Mouse (Mus musculus) midbrain, embryonic 11.5 days (tissue): ENCODE results near the gene Rnf227. TPM values are rescaled to one million over a fixed set of nuclear protein-coding genes. Genes with fewer than 3 reads are reported as not detected.
A peak's percentile ranks its signal among the peaks of the same experiment; 100 is the strongest.

Experiments used
- ATAC-seq: fragments of 200-750 bp; cut with Nextera tagmentation; 2 replicates; pipeline ENCODE4 v1.8.0; 2017; ENCODE audit warnings: moderate TSS enrichment, moderate library complexity; ENCODE audit not compliant: low FRiP score
- DNase-seq: peaks from one replicate; pipeline ENCODE4 v3.0.0; 2015; ENCODE audit warnings: low spot score; ENCODE audit errors: missing footprints
- H3K27ac ChIP-seq: fragments of 300-500 bp; sonication (generic); 2 replicates; pipeline ENCODE4 v1.5.1; 2014; ENCODE audit warnings: low read depth, low read length
- H3K27me3 ChIP-seq: fragments of 300-500 bp; sonication (generic); 2 replicates; pipeline ENCODE4 v1.6.1; 2014; ENCODE audit warnings: mild to moderate bottlenecking, low read length, moderate library complexity, mixed read lengths; ENCODE audit not compliant: control insufficient read depth, insufficient read depth
- H3K36me3 ChIP-seq: fragments of 300-500 bp; sonication (generic); 2 replicates; pipeline ENCODE4 v1.6.1; 2014; ENCODE audit warnings: mild to moderate bottlenecking, low read length, moderate library complexity, mixed read lengths; ENCODE audit not compliant: control insufficient read depth, insufficient read depth
- H3K4me1 ChIP-seq: fragments of 300-500 bp; sonication (generic); 2 replicates; pipeline ENCODE4 v1.6.1; 2014; ENCODE audit warnings: low read length; ENCODE audit not compliant: control insufficient read depth, insufficient read depth
- H3K4me2 ChIP-seq: fragments of 300-500 bp; sonication (generic); 2 replicates; pipeline ENCODE4 v1.6.1; 2014; ENCODE audit warnings: mild to moderate bottlenecking, moderate library complexity
- H3K4me3 ChIP-seq: fragments of 300-500 bp; sonication (generic); 2 replicates; pipeline ENCODE4 v1.5.1; 2014; ENCODE audit warnings: low read depth, low read length
- H3K9ac ChIP-seq: fragments of 300-500 bp; sonication (generic); 2 replicates; pipeline ENCODE4 v1.6.1; 2014; ENCODE audit warnings: low read length
- H3K9me3 ChIP-seq: fragments of 300-500 bp; sonication (generic); 2 replicates; pipeline ENCODE4 v1.6.1; 2016; ENCODE audit warnings: low read length; ENCODE audit not compliant: control insufficient read depth
- WGBS: fragments of 180-500 bp; shearing (Covaris S2); extraction: QIAGEN DNeasy Blood & Tissue Kit; methylation state at CpG from one replicate; pipeline ENCODE4 v1.1.7; 2014; 5-methylcytosine and 5-hydroxymethylcytosine counted together
- polyA plus RNA-seq: library from polyadenylated mRNA; unstranded; fragments of >200 nt; fragmentation: Nextera tagmentation; extraction: Ambion mirVana; gene quantifications from 2 replicates; pipeline ENCODE4 v1.2.1, GENCODE M21; 2014

Gene Rnf227
- polyA plus RNA-seq, 1 experiment from 2014 or later: 29.6 TPM

DNA sequence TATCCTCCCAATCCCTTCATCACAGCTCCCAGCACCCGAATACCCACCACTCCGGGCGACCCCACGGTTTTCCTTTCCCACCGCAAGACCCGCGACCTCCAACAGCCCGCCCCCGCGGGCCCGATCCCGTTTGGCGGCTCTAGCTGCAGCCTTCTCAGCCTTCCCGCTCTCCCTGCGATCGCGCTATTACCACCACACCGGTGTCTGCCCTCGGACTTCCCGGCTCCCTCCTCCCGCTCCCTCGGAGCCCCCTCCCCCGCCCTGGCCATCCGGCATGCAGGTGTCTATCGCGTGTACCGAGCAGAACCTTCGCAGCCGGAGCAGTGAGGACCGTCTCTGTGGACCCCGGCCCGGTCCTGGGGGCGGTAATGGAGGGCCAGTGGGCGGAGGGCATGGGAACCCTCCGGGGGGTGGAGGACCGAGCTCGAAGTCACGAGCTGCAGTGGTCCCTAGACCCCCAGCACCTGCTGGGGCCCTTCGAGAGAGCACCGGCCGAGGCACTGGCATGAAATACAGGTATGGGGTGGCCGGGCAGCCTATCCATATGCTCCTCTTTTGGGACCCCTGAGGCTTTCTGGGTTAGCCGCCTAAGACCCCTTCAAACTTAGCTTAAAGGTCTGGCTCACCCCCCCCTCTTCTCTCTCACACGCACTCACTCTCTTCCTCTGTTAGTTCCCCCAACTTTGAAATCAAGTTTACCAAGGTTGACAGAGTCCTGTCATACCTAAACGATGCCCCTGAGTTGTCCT lies 13.7 kb upstream of the Rnf227 start:
- Histone ChIP-seq H3K4me1 (peaks cover 30% of the 10 kb centered on the region), H3K4me2 (peak overlapping the region; percentile 91), H3K9ac (peak overlapping the region; percentile 66), H3K36me3 (no peaks in the 10 kb centered on the region), H3K9me3 (no peaks in the 10 kb centered on the region), H3K27ac (no peak overlapping the region), H3K4me3 (peak overlapping the region; percentile 50), H3K27me3 (peaks cover 16% of the 10 kb centered on the region)
- DNase-seq (peak; percentile 87), ATAC-seq (peak; percentile 33)
- WGBS: 2% methylated on average over 45 of the region's 45 CpGs

DNA sequence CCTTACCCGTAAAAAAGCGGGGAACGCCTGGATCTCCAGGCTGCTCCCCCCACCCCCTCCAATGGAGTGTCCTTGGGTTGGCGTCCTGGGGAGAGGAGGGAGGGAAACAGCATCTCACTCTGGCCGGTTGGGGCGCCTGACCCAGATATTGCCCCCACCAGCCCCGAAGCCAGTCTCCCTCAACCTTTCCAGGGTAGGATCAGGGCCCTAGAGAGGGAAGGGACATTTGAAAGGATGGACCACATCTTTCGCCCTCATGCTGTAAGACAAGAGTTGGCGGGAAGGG lies 13.2 kb upstream of the Rnf227 start:
- Histone ChIP-seq H3K4me1 (peaks cover 28% of the 10 kb centered on the region), H3K4me3 (peak overlapping the region; percentile 50; the same call in 1 of the 2 replicates), H3K27me3 (peaks cover 16% of the 10 kb centered on the region), H3K9ac (no peak overlapping the region; the same call in 1 of the 2 replicates), H3K4me2 (no peak overlapping the region; the same call in 1 of the 2 replicates), H3K9me3 (no peaks in the 10 kb centered on the region), H3K27ac (no peak overlapping the region), H3K36me3 (no peaks in the 10 kb centered on the region)
- ATAC-seq (no peak), DNase-seq (no peak)
- WGBS: 7% methylated on average over 9 of the region's 9 CpGs

DNA sequence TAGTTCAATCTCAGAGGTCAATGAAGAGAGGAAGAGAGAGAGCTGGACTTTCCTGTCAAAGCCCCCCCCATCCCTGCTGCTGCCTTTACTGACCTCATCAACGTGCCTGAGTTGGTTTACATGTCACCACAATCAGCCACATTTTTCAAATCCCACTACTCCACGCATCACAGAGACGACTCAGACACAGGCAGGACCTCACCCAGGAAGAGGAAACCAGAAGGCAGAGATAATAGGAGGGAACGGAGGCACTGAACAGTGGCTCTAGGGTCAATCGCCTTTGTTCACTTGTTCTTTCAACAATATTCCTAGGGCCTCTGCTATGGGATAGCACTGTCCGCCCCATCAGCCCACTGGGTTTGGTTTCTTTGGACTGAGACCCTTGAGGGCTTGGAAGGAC lies 12.6 kb upstream of the Rnf227 start:
- H3K4me2 ChIP-seq: no peak overlapping the region
- no peak overlapping the region for H3K9ac ChIP-seq
- DNase-seq (peak; percentile 79), ATAC-seq (no peak)
- no peak overlapping the region for H3K27ac ChIP-seq
- no peak overlapping the region for H3K4me3 ChIP-seq
- H3K27me3 ChIP-seq: peaks cover 16% of the 10 kb centered on the region
- WGBS: 63% methylated on average over 6 of the region's 6 CpGs
- peaks cover 26% of the 10 kb centered on the region for H3K4me1 ChIP-seq
- H3K9me3 ChIP-seq: no peaks in the 10 kb centered on the region
- H3K36me3 ChIP-seq: no peaks in the 10 kb centered on the region

DNA sequence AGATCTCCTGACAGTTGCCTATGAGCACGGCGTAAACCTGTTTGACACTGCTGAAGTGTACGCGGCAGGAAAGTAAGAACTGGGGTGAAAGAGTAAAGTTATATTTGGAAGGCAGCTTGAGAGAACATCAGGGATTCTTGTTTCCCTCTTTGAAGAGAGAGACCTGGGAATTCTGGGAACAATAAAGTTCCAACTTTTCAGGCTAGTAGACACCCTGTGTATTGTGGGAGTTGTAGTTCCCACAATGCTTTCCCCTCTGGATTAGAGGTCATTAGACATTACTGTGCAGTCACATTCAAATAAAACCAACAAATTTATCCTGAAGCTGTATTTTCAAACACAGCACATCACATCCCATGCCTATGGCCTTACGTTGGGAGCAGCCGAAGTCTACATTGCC lies 11.7 kb upstream of the Rnf227 start:
- Histone ChIP-seq H3K27me3 (peaks cover 16% of the 10 kb centered on the region), H3K4me1 (peaks cover 21% of the 10 kb centered on the region), H3K9me3 (no peaks in the 10 kb centered on the region), H3K9ac (no peak overlapping the region), H3K27ac (no peak overlapping the region), H3K4me3 (no peak overlapping the region), H3K36me3 (no peaks in the 10 kb centered on the region), H3K4me2 (no peak overlapping the region)
- DNase-seq: no peak
- WGBS: 93% methylated on average over 6 of the region's 6 CpGs
- no peak for ATAC-seq

DNA sequence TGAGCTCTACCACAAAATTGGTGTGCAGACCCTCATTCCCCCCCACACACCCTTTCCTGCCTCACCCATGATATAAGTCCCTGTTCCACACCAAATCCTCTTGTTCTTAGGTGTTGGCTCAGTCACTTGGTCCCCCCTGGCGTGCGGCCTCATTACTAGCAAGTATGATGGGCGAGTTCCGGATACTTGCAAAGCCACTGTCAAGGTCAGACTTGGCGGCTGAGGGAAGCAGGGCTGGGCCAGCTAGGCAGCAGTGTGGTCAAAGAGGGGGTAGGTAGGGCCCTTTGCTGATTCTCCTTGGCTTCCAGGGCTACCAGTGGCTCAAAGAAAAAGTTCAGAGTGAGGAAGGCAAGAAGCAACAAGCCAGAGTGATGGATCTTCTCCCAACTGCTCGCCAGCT lies 9.1 kb upstream of the Rnf227 start:
- H3K27ac ChIP-seq: no peak overlapping the region
- H3K4me3 ChIP-seq: no peak overlapping the region
- H3K9ac ChIP-seq: no peak overlapping the region
- ATAC-seq (no peak), DNase-seq (no peak)
- 91% methylated on average over 6 of the region's 6 CpGs for WGBS
- H3K36me3 ChIP-seq: no peaks in the 10 kb centered on the region
- no peaks in the 10 kb centered on the region for H3K9me3 ChIP-seq
- peaks cover 16% of the 10 kb centered on the region for H3K27me3 ChIP-seq
- H3K4me2 ChIP-seq: no peak overlapping the region
- H3K4me1 ChIP-seq: peaks cover 14% of the 10 kb centered on the region

DNA sequence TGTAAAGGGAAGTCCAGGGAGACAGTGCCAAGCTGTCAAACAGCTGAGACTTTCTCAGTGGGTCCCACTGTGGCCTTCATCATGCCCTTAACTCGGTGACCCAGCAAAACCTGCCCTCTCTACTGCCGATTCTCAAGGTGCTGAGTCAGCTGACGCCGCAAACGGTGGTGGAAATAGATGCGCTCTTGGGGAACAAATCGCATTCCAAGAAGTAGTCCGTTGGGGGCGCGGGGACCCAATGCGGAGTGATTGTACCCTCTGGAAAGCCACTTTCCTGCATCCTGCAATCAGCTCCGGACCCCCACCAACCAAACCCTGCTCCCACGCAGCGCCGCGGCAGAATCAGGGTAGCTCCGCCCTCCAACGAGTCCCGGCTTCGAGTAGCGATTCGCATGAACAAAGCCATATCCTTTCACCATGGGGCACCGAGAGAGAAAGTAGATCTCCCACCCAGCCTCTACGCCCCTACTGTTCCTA lies 8.3 kb upstream of the Rnf227 start:
- 3% methylated on average over 24 of the region's 24 CpGs for WGBS
- H3K36me3 ChIP-seq: no peaks in the 10 kb centered on the region
- DNase-seq: peak; percentile 97
- peak overlapping the region; percentile 68 for H3K4me2 ChIP-seq
- peak overlapping the region; percentile 75 for H3K9ac ChIP-seq
- ATAC-seq: peak; percentile 61
- peaks cover 10% of the 10 kb centered on the region for H3K27me3 ChIP-seq
- H3K27ac ChIP-seq: peak overlapping the region; percentile 20; the same call in 1 of the 2 replicates
- no peaks in the 10 kb centered on the region for H3K9me3 ChIP-seq
- H3K4me1 ChIP-seq: peaks cover 7% of the 10 kb centered on the region
- H3K4me3 ChIP-seq: peak overlapping the region; percentile 42

DNA sequence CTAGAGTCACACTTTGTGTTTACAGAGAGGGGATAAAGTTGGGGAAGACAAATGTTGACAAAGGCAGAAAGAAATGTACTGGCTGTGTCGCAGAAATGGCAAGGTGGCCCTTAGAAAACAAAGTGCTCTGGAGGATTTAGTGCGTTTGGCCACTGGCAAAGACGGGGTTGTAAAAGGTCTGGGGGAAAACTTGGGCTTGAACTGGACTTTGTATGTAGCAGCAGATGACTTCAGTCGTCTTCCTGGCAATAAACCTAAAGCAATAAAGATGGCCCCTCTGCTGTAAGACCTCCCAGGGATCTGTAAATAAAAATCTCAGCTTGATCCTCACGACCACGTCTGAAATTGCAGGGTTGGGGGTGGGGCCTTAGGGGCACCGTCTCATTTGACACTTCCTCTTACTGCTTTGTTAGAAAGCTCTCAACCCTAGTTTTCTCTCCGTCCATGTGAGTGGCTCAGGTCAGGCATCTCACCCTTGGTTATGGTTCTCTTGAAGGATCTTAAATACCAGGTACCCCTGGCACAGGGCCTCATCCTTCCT lies 7.5 kb upstream of the Rnf227 start:
- peak overlapping the region; percentile 68 for H3K4me2 ChIP-seq
- 33% methylated on average over 8 of the region's 8 CpGs for WGBS
- no peak overlapping the region for H3K27ac ChIP-seq
- H3K4me1 ChIP-seq: peaks cover 5% of the 10 kb centered on the region
- peak overlapping the region; percentile 75 for H3K9ac ChIP-seq
- no peak for DNase-seq
- ATAC-seq: no peak
- H3K4me3 ChIP-seq: no peak overlapping the region
- H3K27me3 ChIP-seq: peaks cover 2% of the 10 kb centered on the region
- H3K9me3 ChIP-seq: no peaks in the 10 kb centered on the region; the same call in 1 of the 2 replicates
- H3K36me3 ChIP-seq: no peaks in the 10 kb centered on the region

DNA sequence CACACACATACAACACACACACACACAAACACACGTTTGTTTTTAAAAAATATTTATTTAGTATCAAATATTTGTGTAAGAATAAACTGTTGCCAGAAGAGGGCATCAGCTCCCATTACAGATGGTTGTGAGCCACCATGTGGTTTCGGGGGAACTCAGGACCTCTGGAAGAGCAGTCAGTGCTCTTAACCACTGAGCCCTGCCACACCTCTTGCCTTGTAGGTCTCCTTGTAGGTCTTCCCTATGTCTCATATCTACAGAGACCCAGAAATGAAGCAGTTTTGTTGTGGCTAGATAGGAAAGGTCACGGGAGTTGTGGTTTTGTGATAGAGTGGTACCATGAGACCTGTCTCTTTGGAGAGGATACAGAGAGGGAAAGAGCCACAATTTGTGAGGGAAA lies 6.3 kb upstream of the Rnf227 start:
- no peak for DNase-seq
- no peaks in the 10 kb centered on the region; the same call in 1 of the 2 replicates for H3K27me3 ChIP-seq
- H3K4me1 ChIP-seq: peaks cover 5% of the 10 kb centered on the region
- H3K9me3 ChIP-seq: no peaks in the 10 kb centered on the region; the same call in 1 of the 2 replicates
- no peak overlapping the region for H3K4me3 ChIP-seq
- WGBS: 68% methylated on average over 3 of the region's 3 CpGs
- H3K9ac ChIP-seq: no peak overlapping the region
- H3K27ac ChIP-seq: no peak overlapping the region
- H3K4me2 ChIP-seq: no peak overlapping the region
- H3K36me3 ChIP-seq: no peaks in the 10 kb centered on the region
- ATAC-seq: no peak

DNA sequence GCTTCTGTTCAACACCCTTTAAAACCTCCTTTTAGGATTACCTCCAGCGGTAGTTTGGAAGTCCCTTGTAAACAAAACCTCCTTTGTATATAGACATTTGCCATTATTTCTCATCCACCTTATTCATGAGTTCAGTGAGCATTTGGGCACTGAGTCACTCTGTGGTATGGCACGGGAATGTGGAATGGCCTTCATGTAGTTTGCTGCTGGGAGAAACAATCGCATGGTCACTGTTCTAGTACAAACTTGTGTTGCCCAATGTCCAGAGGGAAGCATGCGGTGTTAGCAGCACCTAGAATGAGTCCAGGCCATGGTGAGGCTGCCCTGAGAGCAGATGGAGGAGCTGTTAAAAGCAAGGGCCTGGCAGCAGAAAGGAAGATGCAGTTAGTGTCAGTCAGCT lies 5.5 kb upstream of the Rnf227 start:
- Histone ChIP-seq H3K27me3 (peaks cover 5% of the 10 kb centered on the region), H3K9me3 (no peaks in the 10 kb centered on the region; the same call in 1 of the 2 replicates), H3K4me2 (no peak overlapping the region), H3K4me1 (peaks cover 5% of the 10 kb centered on the region), H3K36me3 (no peaks in the 10 kb centered on the region), H3K9ac (no peak overlapping the region), H3K4me3 (no peak overlapping the region), H3K27ac (no peak overlapping the region)
- DNase-seq (no peak), ATAC-seq (no peak)
- WGBS: 69% methylated on average over 4 of the region's 4 CpGs
